Mouse (Mus musculus): ENCODE data around the gene Fam186b. TPM values are rescaled to one million over a fixed set of nuclear protein-coding genes. Genes with fewer than 3 reads are reported as not detected.

Fam186b gene
- polyA plus RNA-seq (2012): not detected in 2 replicates

DNA sequence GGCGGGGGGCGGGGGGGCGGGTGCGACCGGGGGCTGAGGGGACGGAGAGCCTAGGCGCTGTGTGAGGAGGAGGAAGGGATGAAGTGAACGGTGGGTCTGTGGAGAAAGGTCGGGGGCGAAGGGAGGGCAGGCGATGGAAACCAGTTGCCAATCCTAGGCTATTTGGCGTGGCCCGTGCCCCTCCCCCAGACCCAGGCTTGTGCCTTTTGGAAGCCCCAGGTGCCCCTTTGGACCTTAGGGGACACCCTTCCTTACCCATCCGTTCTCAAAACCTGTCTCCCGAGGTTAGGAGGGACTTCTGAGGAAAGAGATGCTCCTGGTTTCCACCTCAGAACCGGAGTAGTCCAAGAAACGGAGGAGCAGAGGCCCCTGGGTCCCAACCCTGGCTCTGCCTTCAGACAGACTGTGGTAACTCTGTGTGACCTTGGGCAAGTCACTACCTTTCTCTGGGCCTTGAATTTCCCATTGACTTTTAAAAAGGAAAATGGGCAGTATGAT is at the start of gene Fam186b:
TSS of gene Fam186b (minus strand) at position 405 of the 498 bp plus-strand sequence.
- TF ChIP-seq GATA1 (IDR thresholded peaks at IDR 0.05; ENCODE audit: low read length): no peak

- no peak for TF ChIP-seq GATA1 (IDR thresholded peaks at IDR 0.05; ENCODE audit: low read length)
These were observed 49.3 kb upstream of the Fam186b start for GRCm38 (mm10) chr15:99344961-99345360.

DNA sequence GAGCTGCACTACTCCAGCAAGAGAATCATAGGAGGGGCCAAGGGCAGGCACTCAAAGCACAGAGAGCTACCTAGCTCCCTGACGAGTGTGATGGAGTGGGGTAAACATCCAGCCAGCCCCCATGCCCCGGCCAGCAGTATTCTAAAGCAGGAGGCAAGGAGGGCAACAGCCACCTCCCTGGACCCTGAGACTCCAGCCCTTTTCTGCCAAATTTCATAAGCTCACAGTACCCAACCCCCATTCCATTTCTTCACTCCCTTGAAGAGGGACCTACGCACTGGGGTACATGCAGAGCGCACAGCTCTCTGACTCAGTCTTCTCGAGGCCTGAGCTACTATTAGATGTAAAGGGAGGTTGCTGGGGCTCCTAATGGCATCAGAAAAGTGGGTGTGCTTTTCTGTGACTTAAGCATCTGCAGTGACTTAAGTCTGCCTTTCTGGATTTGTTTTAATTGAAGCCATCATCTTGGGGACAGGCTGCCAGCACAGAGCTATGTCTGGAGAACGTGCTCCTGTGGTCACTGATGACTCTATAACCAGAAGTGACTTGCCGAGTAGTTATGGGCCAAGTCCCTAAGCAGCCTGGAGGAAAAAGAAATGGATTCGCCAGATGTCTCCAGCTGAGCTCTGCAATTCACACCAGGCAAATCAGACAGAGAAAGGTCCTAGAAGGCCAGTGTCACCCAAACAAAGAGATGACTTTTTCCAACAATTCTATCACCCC is 48.6 kb upstream of the Fam186b start:
- TF ChIP-seq GATA1 (IDR thresholded peaks at IDR 0.05; ENCODE audit: low read length): no peak

DNA sequence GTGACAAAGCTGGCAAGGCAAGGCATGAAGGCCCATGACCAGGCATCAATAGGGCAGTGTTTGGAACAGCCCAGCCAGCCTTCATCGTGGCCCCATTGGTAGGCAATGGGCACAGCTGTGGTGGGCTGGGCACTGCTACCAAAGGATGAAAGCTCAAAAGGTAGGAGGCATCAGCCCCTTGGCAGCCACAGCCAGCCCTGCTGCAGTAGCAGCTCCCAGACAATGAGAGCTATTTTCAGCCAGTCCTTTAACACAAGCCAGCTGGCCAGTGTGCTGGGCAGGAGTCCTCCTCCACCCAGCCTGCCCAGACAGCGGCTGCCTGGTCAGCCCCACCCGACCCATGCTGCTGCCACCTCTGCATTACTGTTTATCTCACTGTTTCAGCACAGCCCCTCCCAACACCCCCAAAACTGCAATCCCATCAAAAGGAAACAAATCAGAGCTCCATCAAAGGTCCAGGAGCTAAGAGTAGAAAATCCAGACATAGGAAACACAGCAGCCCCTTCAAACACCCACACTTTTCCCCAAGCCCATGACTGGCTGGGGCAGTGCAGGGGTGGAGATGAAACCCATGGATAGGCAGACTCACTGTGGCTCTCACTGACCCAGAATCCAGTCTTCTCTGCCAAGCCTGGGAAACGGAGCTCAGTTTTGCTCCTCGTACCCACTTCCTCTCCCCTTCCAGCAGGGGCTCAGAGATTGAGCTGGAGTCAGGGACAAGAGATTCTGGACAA is 47.9 kb upstream of the Fam186b start:
- TF ChIP-seq GATA1 (IDR thresholded peaks at IDR 0.05; ENCODE audit: low read length): no peak

- TF ChIP-seq GATA1 (IDR thresholded peaks at IDR 0.05; ENCODE audit: low read length): no peak
These were observed 46.7 kb upstream of the Fam186b start for GRCm38 (mm10) chr15:99342194-99342981.

DNA sequence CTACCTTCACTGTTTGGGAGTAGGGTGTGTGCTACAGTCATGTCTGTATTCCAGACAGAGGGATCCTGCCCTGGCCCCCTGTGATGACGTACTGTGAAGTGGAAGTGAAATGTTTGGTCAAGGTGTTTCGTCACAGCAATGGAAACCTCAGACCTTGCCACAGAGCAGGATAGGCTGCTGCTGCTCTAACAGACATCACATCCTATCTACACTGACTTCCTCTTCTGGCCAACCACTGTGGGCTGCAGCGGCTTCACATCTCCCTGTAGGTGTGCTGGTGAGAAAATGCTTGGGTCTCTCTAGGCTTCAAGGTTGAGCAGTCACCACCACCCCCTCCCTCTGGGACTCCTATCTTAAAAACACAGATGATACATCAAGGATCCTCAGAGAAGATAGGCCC is 45.4 kb upstream of the Fam186b start:
- TF ChIP-seq GATA1 (IDR thresholded peaks at IDR 0.05; ENCODE audit: low read length): no peak

GRCm38 (mm10) chr15:99339669-99340068 is 44.0 kb upstream of the Fam186b start:
- no peak for TF ChIP-seq GATA1 (IDR thresholded peaks at IDR 0.05; ENCODE audit: low read length)

GRCm38 (mm10) chr15:99338916-99339315 is 43.2 kb upstream of the Fam186b start:
- no peak for TF ChIP-seq GATA1 (IDR thresholded peaks at IDR 0.05; ENCODE audit: low read length)

- no peak for TF ChIP-seq GATA1 (IDR thresholded peaks at IDR 0.05; ENCODE audit: low read length)
These were observed 40.2 kb upstream of the Fam186b start for GRCm38 (mm10) chr15:99335801-99336320.

DNA sequence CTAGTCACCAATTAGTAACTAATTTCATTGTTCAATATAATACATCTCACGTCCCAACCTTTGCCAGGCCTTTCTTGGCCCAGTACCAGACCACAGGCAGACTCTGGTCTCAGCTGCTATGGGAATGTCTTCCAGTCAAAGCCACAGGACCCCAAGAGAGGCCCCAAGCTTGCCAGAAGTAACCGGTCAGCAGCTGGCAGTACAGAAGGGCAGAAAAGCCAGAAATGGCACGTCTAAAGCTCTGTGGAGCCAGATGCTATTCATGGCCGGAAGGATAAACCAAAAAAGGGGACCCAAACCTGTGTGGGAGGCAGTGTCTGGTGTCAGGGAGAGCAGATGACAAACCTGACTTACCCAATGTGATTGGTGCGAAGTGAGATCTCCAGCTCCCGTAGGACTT is 38.8 kb upstream of the Fam186b start:
- TF ChIP-seq GATA1 (IDR thresholded peaks at IDR 0.05; ENCODE audit: low read length): no peak

DNA sequence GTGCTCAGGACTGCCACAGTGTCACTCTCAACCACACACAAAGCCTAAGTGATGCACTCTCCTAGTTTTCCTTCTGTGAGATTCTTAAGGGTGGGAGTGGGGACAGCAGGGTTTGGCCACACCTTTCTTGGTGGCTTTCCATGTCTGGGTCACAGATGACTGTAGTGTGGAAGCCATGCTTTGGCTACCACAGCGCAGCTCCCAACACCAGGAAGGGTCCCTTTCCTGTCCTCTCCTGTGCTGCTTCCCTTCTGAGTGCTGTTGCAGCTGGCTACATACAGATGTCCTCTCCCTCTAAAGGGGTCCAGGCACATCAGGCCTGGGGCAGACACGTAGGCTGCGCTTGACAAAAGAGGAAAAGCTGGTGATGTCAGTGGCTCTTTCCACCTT is 38.0 kb upstream of the Fam186b start:
- no peak for TF ChIP-seq GATA1 (IDR thresholded peaks at IDR 0.05; ENCODE audit: low read length)

DNA sequence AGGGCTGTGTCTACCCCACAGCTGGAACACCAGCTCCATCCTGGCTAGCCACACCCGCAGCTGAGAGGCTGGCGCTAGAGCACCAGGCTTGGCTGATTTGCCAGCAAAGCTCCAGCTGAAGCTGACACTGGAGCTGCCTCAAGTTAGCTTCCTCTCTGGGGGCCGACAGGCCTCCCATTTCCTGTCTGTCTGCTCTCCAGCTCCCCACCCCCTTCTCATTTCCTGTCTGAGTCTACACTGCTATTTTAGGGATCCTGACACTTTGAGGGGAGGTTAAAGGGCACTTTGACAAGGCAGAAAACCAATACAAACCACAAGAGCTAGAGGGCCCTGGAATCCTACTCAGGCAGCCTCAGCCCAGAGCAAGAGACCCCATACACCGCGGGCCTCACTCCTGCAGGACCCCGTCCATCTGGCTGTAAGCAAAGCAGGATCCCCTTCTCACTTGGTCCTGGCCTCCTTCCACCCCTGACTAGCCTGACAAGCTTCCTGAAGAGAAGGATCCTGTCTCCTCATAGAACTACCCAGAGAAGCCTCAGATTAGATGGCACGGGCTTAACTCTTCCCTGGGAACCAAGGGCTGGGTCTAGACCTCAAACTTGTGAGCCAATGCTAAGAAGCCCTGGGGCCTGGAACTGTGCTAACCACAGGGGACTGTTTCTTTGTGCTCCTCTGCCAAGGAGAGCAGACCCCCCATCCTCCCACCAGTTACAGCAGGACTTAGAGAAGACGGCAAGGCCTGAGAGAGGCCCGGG is 37.4 kb upstream of the Fam186b start:
- TF ChIP-seq GATA1 (IDR thresholded peaks at IDR 0.05; ENCODE audit: low read length): no peak

GRCm38 (mm10) chr15:99332111-99332510 is 36.4 kb upstream of the Fam186b start:
- no peak for TF ChIP-seq GATA1 (IDR thresholded peaks at IDR 0.05; ENCODE audit: low read length)

- no peak for TF ChIP-seq GATA1 (IDR thresholded peaks at IDR 0.05; ENCODE audit: low read length)
These were observed 35.7 kb upstream of the Fam186b start for GRCm38 (mm10) chr15:99331341-99331740.

DNA sequence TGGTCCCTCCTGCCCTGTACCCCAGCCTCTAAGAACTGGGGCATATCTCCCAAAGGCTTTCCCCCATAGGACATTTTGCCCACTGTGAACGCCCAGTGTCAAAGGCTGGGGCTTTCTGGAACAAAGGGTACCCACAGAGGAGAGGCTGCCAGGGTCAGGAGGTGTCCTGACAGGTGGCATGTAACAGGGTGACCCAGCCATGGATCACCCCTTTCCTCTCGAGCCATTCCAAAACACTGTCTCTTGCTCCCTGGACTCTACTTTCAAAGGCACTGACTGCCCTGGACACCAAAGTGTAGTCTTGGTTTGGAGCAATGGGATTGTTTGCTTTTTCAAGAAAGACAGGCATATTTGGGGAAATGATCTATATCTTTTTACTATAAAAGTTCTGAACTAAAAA is 34.6 kb upstream of the Fam186b start:
- no peak for TF ChIP-seq GATA1 (IDR thresholded peaks at IDR 0.05; ENCODE audit: low read length)
